Mouse (Mus musculus) left cerebral cortex, postnatal 10 days (tissue): ENCODE data around the gene Arhgef39. TPM values are rescaled to one million over a fixed set of nuclear protein-coding genes. Genes with fewer than 3 reads are reported as not detected.

Experiments
- DNase-seq, 2 experiments: peaks; one replicate each; pipeline ENCODE4 v3.0.0; 2021 to 2022; ENCODE audit warnings: low spot score in 2 of 2, mixed read lengths in 1 of 2; ENCODE audit errors: extremely low spot score in 1 of 2
- intact Hi-C: fragments of 180-260 bp; cut with DNase I; formaldehyde crosslinking; loops from one replicate; pipeline ENCODE4 v1.15.1; 2025
- total RNA-seq, 2 experiments: library from RNA; stranded (reverse); gene quantifications; 2 replicates each; pipeline ENCODE4 v1.2.3; 2021

The Arhgef39 gene
- total RNA-seq, 2 experiments from 2014 or later, result 1.1 to 1.4 TPM

- no peak for DNase-seq
- intact Hi-C loops, result no loop called here
Observed at GRCm38 (mm10) chr4:43453413-43453812, 46.1 kb downstream of the Arhgef39 start.

- no peak for DNase-seq
Observed at GRCm38 (mm10) chr4:43452315-43452714, 47.2 kb downstream of the Arhgef39 start.

GRCm38 (mm10) chr4:43448554-43448953, 50.9 kb downstream of the Arhgef39 start:
- DNase-seq, result no peak
- intact Hi-C loops, result no loop called here

More at GRCm38 (mm10) chr4:43452315-43452714, 47.2 kb downstream of the Arhgef39 start:
- intact Hi-C loops, result no loop called here

GRCm38 (mm10) chr4:43447251-43447650, 52.2 kb downstream of the Arhgef39 start:
- peak in 1 of 2 experiments; percentile 60 for DNase-seq
- intact Hi-C loops, result no loop called here

Other genes starting within 250 kb of the Arhgef39 start
- gene Atp8b5, start 232.5 kb downstream of the Arhgef39 start, total RNA-seq, result under 1 TPM; 0.15 to 0.34 TPM
- gene Rusc2, start 117.7 kb downstream of the Arhgef39 start, total RNA-seq, result 100 to 1,000 TPM; 151 to 154 TPM
- under 1 TPM in 1 of 2 experiments, not detected in 1; 0.30 TPM for gene Fam166b, start 70.6 kb downstream of the Arhgef39 start, total RNA-seq
- 10 to 100 TPM; 71.7 to 74.2 TPM for gene Tesk1, start 57.8 kb downstream of the Arhgef39 start, total RNA-seq
- 1 to 10 TPM in 1 of 2 experiments, not detected in 1; 1.2 TPM for gene Cd72, start 45.1 kb downstream of the Arhgef39 start, total RNA-seq
- not detected for gene Sit1, start 16.0 kb downstream of the Arhgef39 start, total RNA-seq
- gene Ccdc107, start 6.8 kb downstream of the Arhgef39 start, total RNA-seq, result 10 to 100 TPM; 31.1 to 32.5 TPM
- under 1 TPM in 1 of 2 experiments, not detected in 1; 0.45 TPM for gene Car9, start 7.3 kb upstream of the Arhgef39 start, total RNA-seq
- gene Tpm2, start 24.1 kb upstream of the Arhgef39 start, total RNA-seq, result 1 to 10 TPM; 7.2 to 7.9 TPM
- gene Creb3, start 62.6 kb upstream of the Arhgef39 start, total RNA-seq, result 10 to 100 TPM; 74.4 to 74.6 TPM
- gene Tln1, start 63.0 kb upstream of the Arhgef39 start, total RNA-seq, result 10 to 100 TPM; 48.7 to 55.3 TPM
- 10 to 100 TPM; 48.5 to 49.7 TPM for gene Rgp1, start 79.0 kb upstream of the Arhgef39 start, total RNA-seq
- gene Gba2, start 79.2 kb upstream of the Arhgef39 start, total RNA-seq, result 10 to 100 TPM; 64.1 to 67.1 TPM
- not detected for gene Msmp, start 84.8 kb upstream of the Arhgef39 start, total RNA-seq
- 10 to 100 TPM; 47.0 to 47.5 TPM for gene Npr2, start 132.2 kb upstream of the Arhgef39 start, total RNA-seq
- 1 to 10 TPM; 2.1 to 2.7 TPM for gene Spag8, start 153.9 kb upstream of the Arhgef39 start, total RNA-seq
- 10 to 100 TPM; 25.3 to 30.5 TPM for gene Hint2, start 156.8 kb upstream of the Arhgef39 start, total RNA-seq
- 10 to 100 TPM; 57.8 to 60.1 TPM for gene Tmem8b, start 169.3 kb upstream of the Arhgef39 start, total RNA-seq
- gene Fam221b, start 169.4 kb upstream of the Arhgef39 start, total RNA-seq, result 1 to 10 TPM; 1.0 to 1.3 TPM
- not detected for gene Olfr70, start 201.1 kb upstream of the Arhgef39 start, total RNA-seq
- gene Olfr71, start 210.6 kb upstream of the Arhgef39 start, total RNA-seq, result not detected
- gene Hrct1, start 227.5 kb upstream of the Arhgef39 start, total RNA-seq, result 1 to 10 TPM in 1 of 2 experiments, under 1 TPM in 1; 0.87 to 1.1 TPM
- gene Spaar, start 230.3 kb upstream of the Arhgef39 start, total RNA-seq, result under 1 TPM; 0.43 TPM